Mouse (Mus musculus) liver, postnatal 0 days (tissue): ENCODE measurements around the gene Atp13a1. TPM values are rescaled to one million over a fixed set of nuclear protein-coding genes. Genes with fewer than 3 reads are reported as not detected.

Experiments
- ATAC-seq: fragments of 200-750 bp; cut with Nextera tagmentation; 2 replicates; pipeline ENCODE4 v1.8.0; 2017; ENCODE audit warnings: mild to moderate bottlenecking, moderate library complexity
- DNase-seq: peaks from one replicate; pipeline ENCODE4 v3.0.0-alpha.2; 2016
- H3K27ac ChIP-seq: fragments of 300-500 bp; sonication (generic); 2 replicates; pipeline ENCODE4 v1.5.1; 2014; ENCODE audit warnings: antibody characterized with exemption, moderate library complexity, mild to moderate bottlenecking, low read depth
- H3K27me3 ChIP-seq: fragments of 300-500 bp; sonication (generic); 2 replicates; pipeline ENCODE4 v1.6.1; 2014; ENCODE audit warnings: low read length, control low read depth, mixed read lengths; ENCODE audit not compliant: insufficient read depth
- H3K36me3 ChIP-seq: fragments of 300-500 bp; sonication (generic); replicated peaks from 2 replicates; pipeline ENCODE4 v1.6.1; 2014; ENCODE audit warnings: mild to moderate bottlenecking, control low read depth, low read length, moderate library complexity, mixed read lengths; ENCODE audit not compliant: insufficient read depth
- H3K4me1 ChIP-seq: fragments of 300-500 bp; sonication (generic); 2 replicates; pipeline ENCODE4 v1.6.1; 2014; ENCODE audit warnings: antibody characterized with exemption, mild to moderate bottlenecking, control low read depth; ENCODE audit not compliant: insufficient read depth
- H3K4me2 ChIP-seq: fragments of 300-500 bp; sonication (generic); 2 replicates; pipeline ENCODE4 v1.6.1; 2014; ENCODE audit warnings: low read depth, mild to moderate bottlenecking, low read length, moderate library complexity, mixed read lengths
- H3K4me3 ChIP-seq: fragments of 300-500 bp; sonication (generic); 2 replicates; pipeline ENCODE4 v1.5.1; 2014; ENCODE audit warnings: low read depth, low read length
- H3K9ac ChIP-seq: fragments of 300-500 bp; sonication (generic); replicated peaks from 2 replicates; pipeline ENCODE4 v1.6.1; 2014; ENCODE audit warnings: mild to moderate bottlenecking, moderate library complexity
- H3K9me3 ChIP-seq: fragments of 300-500 bp; sonication (generic); 2 replicates; pipeline ENCODE4 v1.6.1; 2016; ENCODE audit warnings: mild to moderate bottlenecking, control low read depth, low read length, mixed read lengths
- CTCF ChIP-seq: sonication (generic); IDR thresholded peaks from 2 replicates; pipeline ENCODE4 v1.5.1; 2016; ENCODE audit warnings: antibody characterized with exemption, low read depth
- EP300 ChIP-seq: IDR thresholded peaks from 2 replicates; pipeline ENCODE4 v1.6.1; 2016; ENCODE audit warnings: antibody characterized with exemption, low read depth, mild to moderate bottlenecking
- WGBS: fragments of 180-500 bp; shearing (Covaris S2); extraction: QIAGEN DNeasy Blood & Tissue Kit; methylation state at CpG from one replicate; pipeline ENCODE4 v1.1.7; 2014; ENCODE audit not compliant: insufficient replicate concordance; 5-methylcytosine and 5-hydroxymethylcytosine counted together
- polyA plus RNA-seq: library from polyadenylated mRNA; unstranded; fragments of >200 nt; fragmentation: Nextera tagmentation; extraction: Ambion mirVana; gene quantifications from 2 replicates; pipeline ENCODE4 v1.2.1, GENCODE M21; 2015

Atp13a1 gene
- polyA plus RNA-seq, 1 experiment from 2014 or later: 13.8 TPM

- H3K9me3 ChIP-seq: no peaks in the 10 kb centered on the region
- WGBS: under 1% methylated on average over 23 of the region's 23 CpGs
- DNase-seq: peak; percentile 60
- TF ChIP-seq CTCF (no peak), EP300 (no peak)
- peak overlapping the region; percentile 44 for H3K27ac ChIP-seq
- H3K4me1 ChIP-seq: peaks cover 10% of the 10 kb centered on the region
- ATAC-seq: peak; percentile 65
- H3K27me3 ChIP-seq: no peaks in the 10 kb centered on the region
- peak overlapping the region; percentile 86 for H3K4me2 ChIP-seq
- H3K36me3 ChIP-seq: peaks cover 55% of the 10 kb centered on the region
- H3K4me3 ChIP-seq: peak overlapping the region; percentile 63
- peak overlapping the region; percentile 80 for H3K9ac ChIP-seq
Observed at GRCm38 (mm10) chr8:69808864-69809403, 18.0 kb downstream of the Atp13a1 start.

DNA sequence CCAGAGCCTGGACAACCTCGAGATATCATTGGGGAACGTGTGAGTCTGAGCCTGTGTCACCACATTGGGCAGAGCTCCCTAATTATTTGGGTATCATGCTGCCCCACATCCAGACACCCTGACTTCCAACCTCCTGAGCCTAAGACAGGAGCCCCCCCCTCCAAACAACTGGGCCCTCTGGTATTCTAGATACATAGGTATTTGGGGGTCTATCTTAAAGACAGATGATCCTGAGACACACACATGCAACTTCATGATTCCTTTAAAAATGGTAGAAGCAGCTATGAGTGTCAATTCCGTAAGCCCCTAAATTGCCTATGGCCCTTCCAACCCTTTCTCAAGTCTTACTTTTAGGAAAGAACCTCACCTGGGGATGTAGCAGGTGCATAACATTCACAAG, 18.9 kb downstream of the Atp13a1 start:
- H3K4me1 ChIP-seq: peaks cover 10% of the 10 kb centered on the region
- no peak for ATAC-seq
- H3K4me2 ChIP-seq: peak overlapping the region; percentile 86; the same call in 1 of the 2 replicates
- no peak for DNase-seq
- TF ChIP-seq CTCF (no peak), EP300 (no peak)
- H3K4me3 ChIP-seq: peak overlapping the region; percentile 63; the same call in 1 of the 2 replicates
- no peaks in the 10 kb centered on the region for H3K9me3 ChIP-seq
- WGBS: 43% methylated on average over 3 of the region's 3 CpGs
- no peaks in the 10 kb centered on the region for H3K27me3 ChIP-seq
- H3K36me3 ChIP-seq: peaks cover 58% of the 10 kb centered on the region
- no peak overlapping the region for H3K27ac ChIP-seq
- H3K9ac ChIP-seq: no peak overlapping the region

GRCm38 (mm10) chr8:69814881-69815280, 23.9 kb downstream of the Atp13a1 start:
- H3K27me3 ChIP-seq: no peaks in the 10 kb centered on the region
- WGBS: 79% methylated on average over 2 of the region's 2 CpGs
- H3K4me1 ChIP-seq: no peaks in the 10 kb centered on the region
- no peak overlapping the region for H3K4me3 ChIP-seq
- H3K9ac ChIP-seq: no peak overlapping the region
- H3K9me3 ChIP-seq: no peaks in the 10 kb centered on the region
- no peak overlapping the region for H3K4me2 ChIP-seq
- DNase-seq (no peak), ATAC-seq (no peak)
- TF ChIP-seq EP300: no peak
- TF ChIP-seq CTCF: no peak
- no peak overlapping the region for H3K27ac ChIP-seq
- peaks cover 38% of the 10 kb centered on the region for H3K36me3 ChIP-seq

DNA sequence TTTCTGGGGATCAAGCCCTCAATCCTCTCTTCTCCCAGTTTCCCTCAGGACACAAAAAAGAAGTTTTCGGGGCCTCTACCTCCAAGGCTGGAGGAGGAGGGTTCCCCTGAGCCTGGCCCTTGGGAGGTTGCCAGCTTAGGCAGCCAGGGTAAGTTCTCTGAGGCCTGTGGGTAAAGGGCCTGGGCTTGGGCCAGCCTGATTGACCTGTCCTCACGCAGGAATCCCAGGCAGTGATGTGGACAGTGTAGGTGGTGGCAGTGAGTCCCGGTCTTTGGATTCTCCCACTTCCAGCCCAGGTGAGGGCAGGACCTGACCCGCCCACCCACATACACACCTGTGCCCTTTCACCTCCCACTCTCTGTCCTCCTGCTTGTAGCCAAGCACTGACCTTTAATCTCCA, 24.4 kb downstream of the Atp13a1 start:
- Histone ChIP-seq H3K36me3 (peaks cover 35% of the 10 kb centered on the region), H3K27me3 (no peaks in the 10 kb centered on the region), H3K9me3 (no peaks in the 10 kb centered on the region), H3K4me3 (no peak overlapping the region), H3K4me2 (no peak overlapping the region), H3K9ac (no peak overlapping the region), H3K4me1 (no peaks in the 10 kb centered on the region), H3K27ac (no peak overlapping the region)
- ATAC-seq (no peak), DNase-seq (no peak)
- 86% methylated on average over 4 of the region's 4 CpGs for WGBS
- no peak for TF ChIP-seq CTCF
- no peak for TF ChIP-seq EP300

DNA sequence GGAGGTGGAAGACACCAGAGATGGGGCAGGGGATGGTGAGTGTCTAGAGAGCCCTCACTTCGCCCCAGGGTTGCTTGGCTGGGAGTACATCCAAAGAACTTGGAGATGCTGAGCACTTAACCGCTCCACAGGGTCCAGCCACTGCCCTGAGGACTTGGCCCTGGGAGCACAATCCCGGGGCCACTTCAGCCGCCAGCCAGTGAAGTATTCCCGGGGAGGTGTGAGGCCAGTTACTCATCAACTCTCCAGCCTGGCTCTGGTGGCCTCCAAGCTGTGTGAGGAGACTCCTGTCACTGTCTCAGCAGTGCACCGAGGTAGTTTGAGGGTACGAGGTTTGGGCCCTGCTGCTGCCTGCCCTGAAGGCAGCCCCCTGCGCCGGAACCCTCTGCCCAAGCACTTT, 29.5 kb downstream of the Atp13a1 start:
- H3K36me3 ChIP-seq: peaks cover 10% of the 10 kb centered on the region
- H3K27ac ChIP-seq: no peak overlapping the region
- peaks cover 9% of the 10 kb centered on the region for H3K4me1 ChIP-seq
- TF ChIP-seq CTCF (no peak), EP300 (no peak)
- no peak overlapping the region for H3K4me2 ChIP-seq
- no peaks in the 10 kb centered on the region for H3K27me3 ChIP-seq
- WGBS: 80% methylated on average over 9 of the region's 9 CpGs
- ATAC-seq (no peak), DNase-seq (no peak)
- no peaks in the 10 kb centered on the region for H3K9me3 ChIP-seq
- H3K4me3 ChIP-seq: no peak overlapping the region
- no peak overlapping the region for H3K9ac ChIP-seq

GRCm38 (mm10) chr8:69821971-69822385, 31.0 kb downstream of the Atp13a1 start:
- 2% methylated on average over 15 of the region's 22 CpGs for WGBS
- TF ChIP-seq CTCF: no peak
- TF ChIP-seq EP300: no peak
- DNase-seq: no peak

More at GRCm38 (mm10) chr8:69821971-69822385, 31.0 kb downstream of the Atp13a1 start:
- Histone ChIP-seq H3K4me2 (peak overlapping the region; percentile 91), H3K36me3 (peaks cover 3% of the 10 kb centered on the region), H3K9ac (peak overlapping the region; percentile 55; the same call in 1 of the 2 replicates), H3K4me3 (peak overlapping the region; percentile 51), H3K27ac (no peak overlapping the region), H3K27me3 (no peaks in the 10 kb centered on the region), H3K4me1 (peaks cover 9% of the 10 kb centered on the region), H3K9me3 (no peaks in the 10 kb centered on the region)
- peak; percentile 19; the same call in 1 of the 2 replicates for ATAC-seq
